Mouse (Mus musculus): Measurements from ENCODE around the gene Olfr11.

Olfr11 gene

GRCm38 (mm10) chr13:21642418-21642817 is at the start of gene Olfr11:
Gene Olfr11, minus strand, starts transcription at chr13:21642518.
- DNase-seq (ENCODE audit: low read depth, low spot score) = no peak

GRCm38 (mm10) chr13:21677305-21677704 is 35.0 kb upstream of the Olfr11 start, which contains the start of gene Olfr1360:
Gene Olfr1360, minus strand, starts transcription at chr13:21677405.
- DNase-seq (ENCODE audit: low read depth, low spot score) = no peak

DNA sequence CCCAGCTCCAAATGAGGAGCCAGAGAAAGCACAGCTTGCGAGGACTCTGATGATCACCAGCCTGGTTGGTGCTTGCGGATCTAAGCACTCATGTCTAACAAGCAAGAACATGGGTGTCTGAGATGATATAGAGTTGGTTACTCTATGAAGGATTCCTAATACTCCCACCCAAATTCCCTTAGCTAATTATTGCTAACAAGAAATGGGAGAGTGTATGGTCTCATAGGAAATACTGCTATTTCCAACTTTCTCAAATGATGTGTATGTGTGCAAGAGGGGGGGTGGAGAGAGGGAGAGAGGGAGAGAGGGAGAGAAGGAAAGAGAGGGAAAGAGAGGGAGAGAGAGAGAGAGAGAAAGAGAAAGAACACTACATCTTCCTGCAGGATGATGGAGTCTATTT is 21.0 kb upstream of the Olfr11 start, which contains the start of gene Olfr1361:
TSS of gene Olfr1361 (minus strand) at position 101 of the 400 bp plus-strand sequence.
- no peak for DNase-seq (ENCODE audit: low read depth, low spot score)

DNA sequence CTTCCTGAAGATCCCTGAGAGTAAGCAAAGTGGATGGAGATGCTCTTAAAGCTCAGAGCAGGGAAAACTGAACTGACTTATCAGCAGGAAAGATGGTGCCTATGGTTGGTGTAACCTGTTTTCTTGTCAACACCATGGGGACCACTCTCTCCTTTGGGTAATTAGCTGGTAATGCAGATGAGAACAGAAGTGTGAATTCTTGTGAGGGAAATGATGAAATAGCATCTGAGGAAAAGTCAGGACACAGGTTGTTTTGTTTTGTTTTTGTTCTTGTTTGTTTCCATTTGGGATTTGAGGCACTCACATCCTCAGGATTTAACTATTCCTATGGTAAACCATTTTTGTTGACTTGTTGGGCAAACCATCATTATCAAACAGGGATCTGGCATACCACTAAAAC is 28.4 kb downstream of the Olfr11 start, which contains the start of gene Olfr1362:
TSS of gene Olfr1362 (minus strand) at position 101 of the 400 bp plus-strand sequence.
- DNase-seq (ENCODE audit: low read depth, low spot score) = no peak

- DNase-seq (ENCODE audit: low read depth, low spot score) = no peak
Measured at GRCm38 (mm10) chr13:21591618-21592017, 50.7 kb downstream of the Olfr11 start.
